Comparison of ENCODE assay signal across 8 mouse cellular contexts in the genomic region with DNA sequence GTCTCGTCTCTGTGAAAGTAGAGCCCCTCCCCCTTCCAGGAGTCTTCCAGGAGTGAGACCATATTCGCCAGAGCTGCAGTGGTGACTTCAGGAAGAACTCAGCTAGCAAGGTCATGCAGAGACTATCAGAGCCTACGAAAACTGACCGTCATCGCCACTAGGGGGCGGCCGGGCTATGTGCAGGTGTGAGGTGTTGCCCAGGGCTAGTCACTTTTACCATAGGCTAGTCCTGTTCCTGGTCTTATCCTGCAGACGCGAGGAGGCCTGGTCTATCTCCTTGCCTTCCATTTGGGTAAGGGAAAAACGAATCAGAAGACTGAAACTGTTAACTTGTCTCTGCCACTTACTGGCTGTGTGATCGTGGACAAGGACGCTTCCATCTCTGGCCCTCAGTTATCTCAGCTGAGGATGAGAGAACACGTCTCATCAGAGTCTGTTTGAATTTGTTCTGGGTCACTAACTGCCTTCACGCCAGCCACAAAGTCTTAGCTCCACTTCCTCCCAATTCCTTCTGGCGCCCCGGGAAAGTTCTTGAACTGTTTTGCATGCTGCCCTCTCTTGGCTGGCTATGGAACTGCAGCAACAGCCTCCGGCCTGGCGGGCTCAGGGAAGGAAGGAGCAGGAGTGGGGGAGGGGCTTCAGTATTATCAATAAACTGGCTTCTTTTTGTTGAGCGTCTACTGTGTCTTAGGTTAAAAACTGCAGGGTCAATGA. TPM values are rescaled to one million over a fixed set of nuclear protein-coding genes. Genes with fewer than 3 reads are reported as not detected.
DNase-seq lines count a peak whose midpoint lies in the region; ATAC-seq lines count a peak whose summit lies in the region.

No protein-coding gene starts in this region.

- no peak overlapping the region for H3K9ac ChIP-seq in hindbrain, embryonic 12.5 days

- ATAC-seq in hindbrain, embryonic 12.5 days (ENCODE audit: low FRiP score) = 0 out of 2 replicates have a peak, but pooled peaks have one; percentile 40

- no peaks in the 10 kb centered on the region for H3K4me1 ChIP-seq in hindbrain, embryonic 12.5 days

- peak; percentile 93 for DNase-seq in NIH3T3 (ENCODE audit: low read depth)
- DNase-seq in cerebellum, adult 11-12 months = peak; percentile 56
- DNase-seq in frontal cortex, adult 2 months (ENCODE audit: extremely low spot score in 1 of 2, low spot score in 1 of 2) = peak; percentile 18 to 88
- DNase-seq in layer of hippocampus, postnatal 25 days (ENCODE audit: extremely low spot score in 1 of 2, low spot score in 1 of 2) = peak; percentile 70 to 84
- peak; percentile 82 for DNase-seq in lung, postnatal 25 days (ENCODE audit: low spot score)
- peak; percentile 68 to 86 for DNase-seq in right cerebral cortex, postnatal 10 days (ENCODE audit: low spot score in 2 of 2)
- peak; percentile 88 for DNase-seq in urinary bladder, postnatal 14 days (ENCODE audit: low spot score)

- no peaks in the 10 kb centered on the region for H3K27me3 ChIP-seq in hindbrain, embryonic 12.5 days

- no peak overlapping the region for H3K27ac ChIP-seq in hindbrain, embryonic 12.5 days

- H3K9me3 ChIP-seq in hindbrain, embryonic 12.5 days (replicated peaks) = 0 out of 2 replicates have a peak, but pooled peaks cover 3% of the 10 kb centered on the region

- 7% methylated on average over 19 of the region's 19 CpGs for WGBS in hindbrain, embryonic 12.5 days

- no peaks in the 10 kb centered on the region for H3K36me3 ChIP-seq in hindbrain, embryonic 12.5 days

- H3K4me2 ChIP-seq in hindbrain, embryonic 12.5 days (replicated peaks) = no peak overlapping the region

- no peak overlapping the region for H3K4me3 ChIP-seq in hindbrain, embryonic 12.5 days

RNA-seq across cellular contexts. Expression of a gene that starts 53.5 kb away (rescaled TPM):
- polyA plus RNA-seq in frontal cortex, adult 2 months (2012; rRNA removed) = 0.69 TPM in 1 of 2 replicates, not detected in the other
- 0.19 and 0.29 TPM in 2 replicates for polyA plus RNA-seq in hindbrain, embryonic 12.5 days (2016; fragmentation: Nextera tagmentation; extraction: Ambion mirVana)
- not detected for total RNA-seq in layer of hippocampus, postnatal 25 days (2021)
